Mouse (Mus musculus): ENCODE measurements around the gene Gm28036.

GRCm38 (mm10) chr2:156143367-156143766 is 16.5 kb upstream of the Gm28036 start:
- no peak for TF ChIP-seq CTCF (IDR thresholded peaks at IDR 0.05; ENCODE audit: low read depth, low read length)
- TF ChIP-seq POLR2A (IDR thresholded peaks at IDR 0.05; ENCODE audit: insufficient read depth, low read length), result no peak

All from ES-Bruce4 (cell line).